Mouse (Mus musculus) lung, postnatal 0 days (tissue): Measurements from ENCODE around the gene P2ry6. TPM values are rescaled to one million over a fixed set of nuclear protein-coding genes. Genes with fewer than 3 reads are reported as not detected.

Experiments used
- ATAC-seq: fragments of 200-750 bp; cut with Nextera tagmentation; 2 replicates; pipeline ENCODE4 v1.8.0; 2017; ENCODE audit warnings: moderate library complexity
- DNase-seq: peaks from one replicate; pipeline ENCODE4 v3.0.0-alpha.2; 2016; ENCODE audit warnings: low spot score
- H3K27ac ChIP-seq: fragments of 300-500 bp; sonication (generic); 2 replicates; pipeline ENCODE4 v1.5.1; 2014; ENCODE audit warnings: antibody characterized with exemption, mild to moderate bottlenecking, low read length, mixed read lengths
- H3K27me3 ChIP-seq: fragments of 300-500 bp; sonication (generic); replicated peaks from 2 replicates; pipeline ENCODE4 v1.6.1; 2014; ENCODE audit warnings: low read length, mixed read lengths; ENCODE audit not compliant: insufficient read depth
- H3K36me3 ChIP-seq: fragments of 300-500 bp; sonication (generic); 2 replicates; pipeline ENCODE4 v1.6.1; 2014; ENCODE audit warnings: low read length, mixed read lengths; ENCODE audit not compliant: insufficient read depth
- H3K4me1 ChIP-seq: fragments of 300-500 bp; sonication (generic); 2 replicates; pipeline ENCODE4 v1.6.1; 2014; ENCODE audit warnings: antibody characterized with exemption, low read depth, low read length, mixed read lengths; ENCODE audit not compliant: insufficient read depth
- H3K4me2 ChIP-seq: fragments of 300-500 bp; sonication (generic); replicated peaks from 2 replicates; pipeline ENCODE4 v1.6.1; 2014; ENCODE audit warnings: low read depth, mild to moderate bottlenecking, low read length, moderate library complexity, mixed read lengths
- H3K4me3 ChIP-seq: fragments of 300-500 bp; sonication (generic); 2 replicates; pipeline ENCODE4 v1.5.1; 2014; ENCODE audit warnings: low read depth, low read length
- H3K9ac ChIP-seq: fragments of 300-500 bp; sonication (generic); replicated peaks from 2 replicates; pipeline ENCODE4 v1.6.1; 2014; ENCODE audit warnings: low read depth, mild to moderate bottlenecking
- H3K9me3 ChIP-seq: fragments of 300-500 bp; sonication (generic); 2 replicates; pipeline ENCODE4 v1.6.1; 2016; ENCODE audit warnings: low read length, mixed read lengths
- CTCF ChIP-seq: IDR thresholded peaks from 2 replicates; pipeline ENCODE4 v1.5.1; 2016; ENCODE audit warnings: antibody characterized with exemption, mild to moderate bottlenecking
- EP300 ChIP-seq: IDR thresholded peaks from 2 replicates; pipeline ENCODE4 v1.6.1; 2016; ENCODE audit warnings: antibody characterized with exemption, mild to moderate bottlenecking, control low read depth
- WGBS: fragments of 180-500 bp; shearing (Covaris S2); extraction: QIAGEN DNeasy Blood & Tissue Kit; methylation state at CpG from one replicate; pipeline ENCODE4 v1.1.7; 2014; 5-methylcytosine and 5-hydroxymethylcytosine counted together
- polyA plus RNA-seq: library from polyadenylated mRNA; unstranded; fragments of >200 nt; fragmentation: Nextera tagmentation; extraction: Ambion mirVana; gene quantifications from 2 replicates; pipeline ENCODE4 v1.2.1, GENCODE M21; 2015

P2ry6 gene
- polyA plus RNA-seq, 1 experiment from 2014 or later = 9.9 TPM

- ATAC-seq = peak; percentile 52
- Histone ChIP-seq H3K27ac (peak overlapping the region; percentile 61), H3K27me3 (no peaks in the 10 kb centered on the region), H3K9ac (0 out of 2 replicates have a peak overlapping the region, but pooled peaks have one; percentile 16), H3K9me3 (no peaks in the 10 kb centered on the region), H3K4me2 (peak overlapping the region; percentile 22; the same call in 1 of the 2 replicates), H3K36me3 (no peaks in the 10 kb centered on the region), H3K4me3 (no peak overlapping the region), H3K4me1 (peaks cover 33% of the 10 kb centered on the region)
- peak; percentile 58 for DNase-seq
- TF ChIP-seq CTCF (no peak), EP300 (no peak)
- WGBS = 10% methylated on average over 7 of the region's 9 CpGs
These were observed 56.3 kb downstream of the P2ry6 start for GRCm38 (mm10) chr7:100918176-100918575.

DNA sequence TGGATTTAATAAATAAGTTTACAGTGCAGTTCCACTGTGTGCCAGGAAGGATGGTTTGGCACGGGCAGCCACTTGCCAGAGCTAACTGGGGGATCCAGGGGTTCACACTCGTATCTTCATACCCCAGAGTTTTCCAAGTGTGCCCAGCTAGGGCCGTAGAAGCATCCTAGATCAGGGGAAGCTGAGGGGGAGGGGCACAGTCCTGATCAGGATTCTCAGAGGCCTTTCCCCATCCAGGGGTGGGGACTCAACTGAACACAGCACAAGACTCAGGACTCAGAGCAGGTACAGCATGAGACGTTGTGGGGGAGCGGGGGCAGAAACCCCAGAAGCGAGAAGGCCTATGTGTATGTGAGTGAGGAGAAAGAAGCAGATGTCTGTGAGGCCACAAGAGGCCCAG is 56.7 kb downstream of the P2ry6 start:
- Histone ChIP-seq H3K4me3 (no peak overlapping the region), H3K36me3 (no peaks in the 10 kb centered on the region), H3K27ac (0 out of 2 replicates have a peak overlapping the region, but pooled peaks have one; percentile 61), H3K4me2 (peak overlapping the region; percentile 22; the same call in 1 of the 2 replicates), H3K4me1 (peaks cover 29% of the 10 kb centered on the region), H3K9ac (0 out of 2 replicates have a peak overlapping the region, but pooled peaks have one; percentile 16), H3K9me3 (no peaks in the 10 kb centered on the region), H3K27me3 (no peaks in the 10 kb centered on the region)
- TF ChIP-seq CTCF (no peak), EP300 (no peak)
- WGBS = 44% methylated on average over 6 of the region's 6 CpGs
- no peak for DNase-seq
- no peak for ATAC-seq

- TF ChIP-seq EP300 (no peak), CTCF (no peak)
- peaks cover 27% of the 10 kb centered on the region for H3K4me1 ChIP-seq
These were observed 57.9 kb downstream of the P2ry6 start for GRCm38 (mm10) chr7:100916526-100916925.

DNA sequence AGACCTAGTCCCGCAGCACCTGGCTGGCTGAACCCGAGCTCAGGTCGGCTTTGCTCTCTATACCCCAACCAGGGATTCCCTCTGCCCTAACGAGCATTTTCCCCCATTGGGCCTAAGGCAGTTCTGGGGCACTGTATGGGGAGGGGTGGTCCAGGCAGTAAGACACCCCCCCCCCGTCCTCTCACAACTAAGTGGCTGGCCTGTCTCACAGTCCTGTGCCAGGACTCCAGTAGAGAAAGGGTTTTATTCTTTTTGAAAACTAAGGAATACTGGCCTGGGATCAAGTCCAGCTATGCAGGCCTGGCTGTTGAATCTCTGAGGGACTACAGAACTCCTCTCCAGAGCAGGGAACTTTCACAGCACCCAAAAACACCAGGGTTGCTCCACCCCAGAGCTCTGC is 59.2 kb downstream of the P2ry6 start:
- WGBS = 81% methylated on average over 5 of the region's 5 CpGs
- Histone ChIP-seq H3K9me3 (no peaks in the 10 kb centered on the region), H3K9ac (no peak overlapping the region), H3K4me1 (peaks cover 32% of the 10 kb centered on the region), H3K4me2 (no peak overlapping the region), H3K4me3 (no peak overlapping the region), H3K27ac (no peak overlapping the region), H3K27me3 (no peaks in the 10 kb centered on the region), H3K36me3 (no peaks in the 10 kb centered on the region)
- TF ChIP-seq EP300 (no peak), CTCF (no peak)
- DNase-seq (no peak), ATAC-seq (no peak)

More at GRCm38 (mm10) chr7:100916526-100916925, 57.9 kb downstream of the P2ry6 start:
- Histone ChIP-seq H3K36me3 (no peaks in the 10 kb centered on the region), H3K9ac (no peak overlapping the region), H3K4me2 (no peak overlapping the region), H3K27ac (no peak overlapping the region), H3K4me3 (no peak overlapping the region), H3K27me3 (no peaks in the 10 kb centered on the region), H3K9me3 (no peaks in the 10 kb centered on the region)
- no peak for ATAC-seq
- DNase-seq = no peak
- WGBS = 69% methylated on average over 6 of the region's 6 CpGs

DNA sequence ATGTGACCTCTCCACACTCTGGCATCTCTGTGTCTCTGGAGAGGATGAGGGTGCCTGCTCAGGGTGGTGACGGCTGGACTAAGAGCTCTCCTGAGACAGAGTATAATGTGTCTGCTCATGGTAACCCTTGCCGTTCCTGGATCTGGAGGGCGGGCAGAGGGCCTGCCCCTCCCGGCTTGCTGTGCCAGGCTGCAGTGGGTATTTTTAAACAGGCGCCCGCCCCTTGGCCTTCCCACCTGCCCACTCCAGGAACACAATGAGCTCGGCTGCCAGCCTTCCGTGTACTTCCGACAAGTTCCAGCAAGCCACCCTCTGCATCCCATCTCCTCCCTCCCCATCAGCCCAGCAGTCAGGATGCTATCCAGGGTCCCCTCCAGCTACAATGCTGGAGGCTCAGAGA is 62.7 kb downstream of the P2ry6 start:
- H3K4me2 ChIP-seq = no peak overlapping the region
- H3K36me3 ChIP-seq = no peaks in the 10 kb centered on the region
- H3K27ac ChIP-seq = peak overlapping the region; percentile 43
- no peaks in the 10 kb centered on the region for H3K9me3 ChIP-seq
- H3K4me1 ChIP-seq = peaks cover 15% of the 10 kb centered on the region
- H3K4me3 ChIP-seq = no peak overlapping the region
- TF ChIP-seq CTCF (no peak), EP300 (no peak)
- H3K9ac ChIP-seq = no peak overlapping the region
- H3K27me3 ChIP-seq = no peaks in the 10 kb centered on the region
- peak; percentile 37 for DNase-seq
- peak; percentile 16 for ATAC-seq
- WGBS = 23% methylated on average over 9 of the region's 9 CpGs

DNA sequence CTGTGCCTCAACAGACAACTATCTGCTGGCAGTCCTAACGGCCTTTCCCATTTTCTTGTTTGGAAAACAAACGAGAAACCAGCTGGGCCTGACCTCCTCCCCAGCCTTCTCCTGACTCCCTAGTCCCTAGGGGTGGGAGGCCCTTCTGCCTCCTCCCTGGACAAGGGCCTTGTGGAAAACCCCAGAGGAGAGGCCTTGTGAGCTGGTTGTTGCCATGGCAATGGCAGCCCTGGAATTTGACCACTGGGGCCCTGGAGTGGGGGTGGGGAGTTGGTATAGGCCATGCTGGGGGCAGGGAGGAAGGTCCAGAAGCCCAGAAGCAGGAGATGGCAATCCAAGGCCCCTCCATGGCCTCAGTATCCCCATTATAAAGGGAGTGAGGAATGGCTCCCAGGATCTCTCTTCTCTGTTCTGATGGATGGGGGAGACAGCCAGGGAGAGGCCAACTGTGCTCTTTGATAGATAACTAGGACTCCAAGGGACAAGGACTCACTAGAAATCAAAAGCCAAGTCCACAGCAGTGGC is 63.1 kb downstream of the P2ry6 start:
- peaks cover 15% of the 10 kb centered on the region for H3K4me1 ChIP-seq
- H3K9ac ChIP-seq = 0 out of 2 replicates have a peak overlapping the region, but pooled peaks have one; percentile 3

More for the DNA sequence above, 63.1 kb downstream of the P2ry6 start:
- peak overlapping the region; percentile 43; the same call in 1 of the 2 replicates for H3K27ac ChIP-seq
- H3K4me3 ChIP-seq = no peak overlapping the region
- no peak overlapping the region for H3K4me2 ChIP-seq
- ATAC-seq (peak; percentile 64), DNase-seq (peak; percentile 74)
- no peaks in the 10 kb centered on the region for H3K36me3 ChIP-seq
- H3K9me3 ChIP-seq = no peaks in the 10 kb centered on the region
- no peak for TF ChIP-seq CTCF
- no peak for TF ChIP-seq EP300
- no peaks in the 10 kb centered on the region for H3K27me3 ChIP-seq
- WGBS = 35% methylated on average over 2 of the region's 2 CpGs
